Mouse (Mus musculus): ENCODE measurements at regions not wholly inside any gene's neighbourhood (a gene's known extent, or its start where the extent isn't known, plus 50 kb on each side); places are given as distances from the start of the nearest gene placed in this dataset.

DNA sequence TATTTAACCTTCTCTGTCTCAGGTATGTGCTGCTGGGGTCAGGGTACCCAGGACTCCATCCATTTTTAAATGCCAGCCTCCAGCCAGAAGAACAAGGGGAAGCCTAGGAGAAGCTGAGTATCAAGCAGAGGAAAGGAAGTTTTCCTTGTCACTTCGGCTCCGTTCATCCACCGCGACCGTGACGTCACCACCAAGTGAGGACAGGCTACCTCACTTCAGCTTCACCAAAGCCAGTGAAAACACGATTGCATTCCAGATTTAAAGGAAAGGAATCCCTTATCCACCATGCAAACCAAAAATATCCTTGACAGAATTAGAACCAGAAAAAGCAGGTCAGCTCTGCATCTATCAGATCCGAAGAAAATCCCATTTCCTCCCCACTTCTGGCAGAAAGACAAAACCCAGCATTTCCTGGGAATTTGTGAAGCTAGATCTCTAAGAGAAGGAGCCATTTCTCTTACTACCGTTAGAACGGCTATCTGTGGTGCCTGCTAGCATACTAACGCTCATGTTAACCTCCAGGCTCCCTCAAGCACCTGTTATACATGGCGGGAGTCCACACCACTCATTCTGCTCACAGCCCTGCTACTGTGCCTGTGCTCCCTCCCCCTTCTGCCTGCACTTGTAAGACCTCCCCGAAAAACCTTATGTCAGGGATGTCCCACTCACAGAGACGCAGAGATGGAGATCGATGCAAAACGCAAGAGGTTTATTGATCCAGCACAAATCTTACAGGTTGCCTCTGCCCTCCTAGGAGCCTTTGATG lies 133.4 kb downstream of the Qrsl1 start:
- no peak for DNase-seq (ENCODE audit: low spot score in 2 of 2)
- intact Hi-C loops (cut with DNase I): no loop called here

DNA sequence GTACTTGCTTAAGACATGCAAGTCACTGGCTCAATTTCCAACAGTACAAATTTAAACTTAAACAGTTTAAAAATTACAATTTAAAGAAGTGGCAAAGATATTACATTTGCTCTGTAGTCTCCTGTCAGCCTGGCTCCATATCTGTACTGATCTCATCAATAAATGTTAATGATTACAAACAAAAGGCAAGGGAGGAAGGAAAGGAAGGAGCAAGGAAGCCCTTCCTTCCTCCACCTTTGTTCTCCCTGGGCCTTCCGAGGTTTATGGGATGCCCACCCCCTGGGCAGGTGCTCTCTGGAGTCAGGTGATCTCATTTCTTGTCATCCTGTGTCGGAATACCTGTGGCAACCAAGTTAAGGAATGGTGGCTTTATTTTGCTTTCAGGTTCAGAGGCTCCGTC lies 132.5 kb downstream of the Qrsl1 start:
- no peak for DNase-seq (ENCODE audit: low spot score in 2 of 2)
- intact Hi-C loops (cut with DNase I): no loop called here

DNA sequence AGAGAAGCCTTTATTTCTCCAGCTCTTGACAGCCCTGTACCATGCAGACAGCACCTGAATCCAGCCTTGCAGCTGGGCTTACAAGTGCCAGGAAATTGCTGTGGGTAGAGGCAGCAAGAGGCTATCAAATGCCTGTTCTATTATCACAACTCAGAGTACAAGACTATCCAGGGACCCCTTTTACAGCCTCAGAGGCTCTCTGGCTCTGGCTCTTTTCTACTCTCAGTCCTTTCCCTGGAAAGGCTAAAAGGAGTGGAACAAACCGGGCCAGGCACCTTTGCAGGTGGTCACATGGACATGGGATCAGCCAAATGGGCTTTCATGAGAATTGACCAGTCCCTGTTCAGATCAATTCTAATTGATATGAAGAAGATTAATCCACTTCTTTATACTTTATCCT lies 125.7 kb downstream of the Qrsl1 start:
- intact Hi-C loops (cut with DNase I): no loop called here
- DNase-seq (ENCODE audit: low spot score in 2 of 2): no peak

DNA sequence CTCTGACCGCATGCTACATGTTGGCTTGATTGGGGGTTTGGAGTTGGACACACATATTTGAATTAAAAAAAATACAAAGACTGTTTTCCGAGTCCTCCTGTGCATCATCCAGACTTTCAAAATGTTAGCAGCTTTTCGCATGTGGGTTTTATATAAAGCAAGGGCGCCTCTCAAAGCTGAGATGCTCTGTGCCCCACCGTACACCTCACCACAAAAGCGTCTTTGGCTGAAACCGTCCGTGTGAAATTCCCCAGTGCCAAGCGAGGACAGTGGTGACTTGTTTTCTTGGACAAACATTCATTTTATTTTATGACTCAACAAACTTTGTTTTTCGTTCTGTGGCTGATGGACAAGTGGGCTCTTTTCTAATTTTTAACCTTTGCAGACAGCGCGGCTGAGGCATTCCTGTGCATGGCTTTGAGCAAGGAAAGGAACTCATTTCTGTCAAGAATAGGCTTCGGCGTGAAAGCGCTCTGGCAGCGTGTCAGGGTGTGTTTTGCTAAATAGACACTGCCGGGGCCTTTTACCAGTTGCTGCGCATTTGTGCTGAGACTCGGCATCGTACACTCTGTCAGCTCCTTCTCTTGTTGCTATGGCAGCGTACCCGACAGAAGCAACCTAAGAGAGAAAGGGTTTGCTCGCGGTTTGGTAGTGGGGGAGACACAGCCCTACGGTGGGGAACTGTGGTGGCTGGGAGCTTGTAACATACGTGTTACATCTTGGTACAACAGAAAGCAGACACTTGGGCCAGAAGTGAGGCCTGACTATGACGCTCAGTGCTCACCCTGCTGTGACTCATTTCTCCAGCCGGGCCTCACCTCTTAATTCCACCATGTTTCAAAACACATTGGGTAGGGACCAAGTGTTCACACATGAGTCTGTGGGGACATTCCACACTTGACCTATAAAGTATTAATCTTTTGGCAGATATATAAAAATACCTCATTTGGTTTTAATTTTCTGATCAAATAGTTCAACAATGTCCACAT lies 123.6 kb downstream of the Qrsl1 start:
- DNase-seq (ENCODE audit: low spot score in 2 of 2): peak; percentile 35 to 43
- intact Hi-C loops (cut with DNase I): no loop called here

DNA sequence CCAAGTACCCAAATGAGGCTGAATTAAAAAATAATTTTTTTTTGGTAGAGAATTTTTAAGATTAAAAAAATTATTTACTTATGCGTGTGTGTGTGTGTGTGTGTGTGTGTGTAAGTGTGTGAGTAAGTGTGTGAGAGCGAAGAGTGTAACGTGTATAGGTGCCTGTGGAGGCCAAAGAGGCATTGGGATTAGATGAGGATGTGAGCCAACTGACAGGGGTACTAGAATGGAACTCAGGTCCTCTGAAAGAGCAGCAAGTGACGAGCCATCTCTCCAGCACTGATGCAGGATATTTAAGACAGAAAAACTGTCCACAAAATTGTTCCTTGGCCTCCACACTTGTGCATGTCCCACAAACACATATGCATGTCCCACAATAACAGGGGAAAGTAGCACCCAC lies 121.0 kb downstream of the Qrsl1 start:
- no peak for DNase-seq (ENCODE audit: low spot score in 2 of 2)
- intact Hi-C loops (cut with DNase I): no loop called here

DNA sequence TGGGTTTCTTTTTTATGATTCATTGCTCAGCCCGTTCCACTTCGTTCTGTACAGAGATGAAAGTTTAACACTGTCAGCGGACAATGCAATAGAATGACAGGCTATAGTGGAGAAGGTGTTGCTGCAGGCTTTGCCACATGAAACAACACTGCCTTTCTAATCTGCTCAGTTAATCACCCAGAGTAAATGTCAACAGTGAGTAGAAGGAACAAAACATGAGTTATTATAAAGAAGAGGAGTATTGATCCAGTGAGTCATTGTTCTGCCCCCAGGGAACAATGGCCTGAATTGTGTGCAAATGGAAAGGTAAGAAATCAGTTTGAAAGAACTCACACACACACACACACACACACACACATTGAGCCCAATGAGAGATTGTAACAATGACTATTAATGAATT lies 118.2 kb downstream of the Qrsl1 start:
- DNase-seq (ENCODE audit: low spot score in 2 of 2): no peak
- intact Hi-C loops (cut with DNase I): no loop called here

DNA sequence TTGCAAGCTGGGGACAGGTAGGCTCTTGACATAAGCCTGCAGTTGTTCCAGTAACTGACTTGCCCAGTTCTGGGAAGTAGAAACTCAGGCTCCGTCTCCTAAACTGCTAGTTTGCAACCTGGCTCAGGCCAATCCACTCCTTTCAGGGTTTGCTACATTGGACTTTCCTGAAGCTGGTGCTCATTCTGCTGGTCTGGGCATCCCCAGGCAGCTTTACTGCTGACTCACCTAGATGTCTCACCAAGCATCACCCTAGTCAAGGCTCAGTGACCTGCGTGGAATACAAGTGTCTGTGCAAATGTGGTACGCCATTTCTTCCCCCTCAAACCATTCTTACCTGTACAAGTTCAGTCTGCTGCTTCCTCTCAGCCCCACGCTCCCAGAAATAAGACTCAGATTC lies 110.8 kb downstream of the Qrsl1 start:
- DNase-seq (ENCODE audit: low spot score in 2 of 2): no peak
- intact Hi-C loops (cut with DNase I): no loop called here

DNA sequence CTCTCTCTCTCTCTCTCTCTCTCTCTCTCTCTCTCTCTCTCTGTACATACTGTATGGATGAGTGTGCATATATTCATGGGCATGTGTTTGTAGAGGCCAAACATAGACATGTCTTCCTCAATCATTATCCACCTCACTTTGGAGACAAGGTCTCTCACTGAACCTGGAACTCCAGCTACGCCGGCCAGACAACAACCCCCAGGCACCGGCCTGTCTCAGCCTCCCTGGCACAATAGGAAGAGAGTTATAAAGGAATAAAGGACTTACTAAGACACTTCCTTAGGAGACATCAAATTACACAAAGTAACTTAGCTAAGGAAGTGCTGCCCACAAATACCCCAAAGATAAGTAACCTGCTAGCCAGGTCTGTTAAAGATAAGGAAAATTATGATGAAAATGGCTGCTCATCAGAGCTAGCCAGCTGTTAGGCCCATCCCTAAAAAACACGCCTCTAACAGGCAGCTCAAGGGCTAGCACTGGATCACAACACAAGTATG lies 110.0 kb downstream of the Qrsl1 start:
- intact Hi-C loops (cut with DNase I): no loop called here

DNA sequence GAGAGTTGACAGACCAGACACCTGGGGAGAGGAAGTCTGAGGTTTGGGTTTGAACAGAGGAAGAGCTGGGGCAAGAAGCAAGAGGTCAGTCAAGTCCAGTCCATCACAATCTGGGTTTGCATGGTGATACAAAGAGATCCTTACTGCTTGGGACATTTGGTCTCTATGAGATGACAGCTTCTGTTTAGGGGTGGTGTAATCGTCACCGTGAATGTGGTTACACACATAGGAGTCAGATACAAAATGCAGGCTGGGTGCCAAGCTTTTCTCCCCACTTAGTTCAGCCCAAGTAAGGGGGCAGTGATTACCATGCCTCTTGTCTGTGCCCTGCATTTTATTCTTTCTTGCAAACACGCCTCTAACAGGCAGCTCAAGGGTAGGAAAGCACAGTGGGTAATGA lies 108.9 kb downstream of the Qrsl1 start:
- intact Hi-C loops (cut with DNase I): no loop called here
- DNase-seq (ENCODE audit: low spot score in 2 of 2): no peak

More for the DNA sequence above, 110.0 kb downstream of the Qrsl1 start:
- DNase-seq (ENCODE audit: low spot score in 2 of 2): no peak

DNA sequence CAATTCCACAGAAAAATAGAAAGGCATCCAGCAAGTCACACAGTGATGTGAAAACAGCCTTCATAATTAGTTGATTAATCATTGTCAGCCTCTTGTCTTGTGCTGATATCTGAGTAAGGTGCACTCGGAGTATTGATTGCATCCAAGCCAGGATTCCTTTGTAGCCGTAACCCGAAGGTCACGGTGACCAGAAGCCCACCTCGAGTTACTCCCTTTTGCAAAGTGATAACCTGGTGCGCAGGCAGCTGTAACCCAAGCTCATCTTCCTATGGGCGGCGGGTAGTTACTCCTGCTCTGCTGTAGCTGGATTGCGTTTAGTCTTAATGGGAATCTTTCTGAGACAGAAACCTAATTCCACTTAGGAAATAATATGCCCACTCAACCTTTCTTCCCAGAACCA lies 107.0 kb downstream of the Qrsl1 start:
- DNase-seq (ENCODE audit: low spot score in 2 of 2): no peak
- intact Hi-C loops (cut with DNase I): no loop called here

DNA sequence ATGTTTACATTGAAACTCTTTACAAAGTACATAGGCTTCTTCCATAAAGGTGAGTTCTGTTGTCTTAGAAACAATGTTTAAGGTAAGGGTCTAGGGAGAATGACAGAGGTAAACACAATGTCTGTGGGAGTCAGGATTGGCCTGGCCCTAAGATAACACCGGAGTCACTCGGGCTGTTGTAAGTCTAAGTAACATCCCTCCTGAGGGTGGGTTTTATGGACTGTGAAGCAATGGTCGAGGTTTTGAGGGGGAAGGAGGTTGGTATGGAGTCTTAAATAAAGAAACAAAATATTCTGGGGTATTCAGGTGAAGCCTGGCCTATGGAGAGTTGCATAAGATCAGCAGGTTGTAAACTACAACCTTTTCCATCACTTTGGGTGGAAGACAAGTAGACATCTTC lies 101.5 kb downstream of the Qrsl1 start:
- no peak for DNase-seq (ENCODE audit: low spot score in 2 of 2)
- intact Hi-C loops (cut with DNase I): no loop called here

DNA sequence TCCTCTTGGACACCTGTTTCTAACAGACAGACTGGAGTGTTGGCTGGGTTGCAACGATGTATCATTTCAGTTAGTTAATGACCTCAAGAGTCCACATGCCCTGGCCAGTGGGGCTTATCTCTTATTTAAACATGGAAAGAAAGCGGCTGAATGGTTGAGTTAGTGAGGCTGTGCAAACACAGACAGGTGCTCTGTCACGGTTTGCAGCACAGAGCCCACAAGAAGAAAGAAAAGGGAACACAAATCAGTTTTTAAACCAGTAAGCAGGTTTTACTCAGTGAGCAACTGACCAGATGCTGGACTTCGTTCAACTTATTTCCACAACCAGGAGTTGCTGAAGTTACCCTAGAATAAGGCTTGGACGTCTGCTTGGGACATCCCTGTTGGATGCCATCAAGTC lies 86.3 kb downstream of the Qrsl1 start:
- no peak for DNase-seq (ENCODE audit: low spot score in 2 of 2)
- intact Hi-C loops (cut with DNase I): no loop called here

DNA sequence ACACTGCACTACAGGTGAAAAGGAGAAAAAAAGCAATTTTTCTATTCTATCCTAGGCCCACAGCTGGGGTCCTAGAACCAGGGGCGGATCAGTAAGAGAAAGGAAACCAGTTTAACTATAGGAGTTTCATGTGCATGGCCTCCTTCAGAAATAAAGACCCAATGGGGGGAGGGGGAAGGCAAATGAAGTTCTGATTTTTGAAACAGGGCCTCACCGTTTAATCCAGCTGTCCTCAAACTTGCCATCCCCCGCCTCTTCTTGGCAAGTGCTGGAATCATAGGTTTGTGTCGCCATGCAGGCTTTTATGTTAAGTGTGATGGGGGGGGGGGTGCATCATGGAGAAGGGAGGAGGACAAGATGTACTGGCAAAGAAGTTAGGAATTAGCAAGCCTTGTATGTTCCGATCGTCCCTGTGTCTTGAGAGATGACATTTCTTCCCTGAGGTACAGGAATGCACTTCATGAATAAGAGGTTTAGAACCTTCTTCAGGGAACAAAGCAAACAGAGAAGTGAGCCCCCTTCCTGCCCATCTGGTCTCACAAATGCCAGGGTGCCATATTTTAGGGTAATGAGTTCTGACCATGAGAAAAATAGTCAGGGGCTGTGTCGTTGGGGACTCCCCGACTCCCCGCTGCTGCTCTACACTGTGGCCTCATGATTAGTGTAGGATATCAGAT lies 83.9 kb downstream of the Qrsl1 start:
- DNase-seq (ENCODE audit: low spot score in 2 of 2): no peak
- intact Hi-C loops (cut with DNase I): no loop called here

DNA sequence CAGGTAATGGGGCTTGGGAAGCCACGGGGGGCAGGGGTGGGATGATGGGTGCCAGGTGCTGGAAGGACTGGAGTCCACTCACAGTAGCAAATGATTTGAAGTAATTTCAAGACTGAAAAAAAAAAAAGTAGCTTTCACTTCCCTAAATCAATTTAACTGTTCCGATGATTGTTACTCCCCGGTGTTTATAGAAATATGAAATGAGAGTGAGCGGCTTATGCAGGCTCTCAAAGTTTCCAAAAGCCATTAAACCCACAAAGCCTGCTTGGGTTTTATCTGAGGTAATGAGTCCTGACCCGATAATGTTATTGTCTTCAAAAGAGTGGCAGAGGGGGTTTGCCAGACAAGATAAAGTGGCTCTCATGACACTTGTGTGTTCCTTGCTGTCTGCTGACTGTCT lies 82.9 kb downstream of the Qrsl1 start:
- no peak for DNase-seq (ENCODE audit: low spot score in 2 of 2)
- intact Hi-C loops (cut with DNase I): no loop called here

DNA sequence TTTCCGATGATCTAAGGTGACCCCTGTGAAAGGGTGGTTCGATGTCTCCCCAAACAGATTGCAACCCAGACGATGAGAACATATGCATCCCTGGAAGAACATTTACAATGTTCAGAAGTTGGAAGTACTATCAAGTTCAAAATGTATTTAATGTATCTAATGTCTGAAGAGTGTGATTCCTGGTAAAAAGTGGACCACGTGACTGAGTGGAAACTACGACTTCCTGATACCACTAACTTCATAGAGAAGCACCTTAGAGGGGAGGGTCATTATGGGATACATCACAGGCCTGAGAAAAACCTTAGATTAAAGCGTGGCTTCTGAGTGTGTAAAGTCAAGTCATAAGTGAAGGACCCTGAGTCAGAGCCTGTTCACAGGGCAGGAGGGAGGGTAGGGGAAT lies 82.1 kb downstream of the Qrsl1 start:
- intact Hi-C loops (cut with DNase I): no loop called here
- DNase-seq (ENCODE audit: low spot score in 2 of 2): no peak

DNA sequence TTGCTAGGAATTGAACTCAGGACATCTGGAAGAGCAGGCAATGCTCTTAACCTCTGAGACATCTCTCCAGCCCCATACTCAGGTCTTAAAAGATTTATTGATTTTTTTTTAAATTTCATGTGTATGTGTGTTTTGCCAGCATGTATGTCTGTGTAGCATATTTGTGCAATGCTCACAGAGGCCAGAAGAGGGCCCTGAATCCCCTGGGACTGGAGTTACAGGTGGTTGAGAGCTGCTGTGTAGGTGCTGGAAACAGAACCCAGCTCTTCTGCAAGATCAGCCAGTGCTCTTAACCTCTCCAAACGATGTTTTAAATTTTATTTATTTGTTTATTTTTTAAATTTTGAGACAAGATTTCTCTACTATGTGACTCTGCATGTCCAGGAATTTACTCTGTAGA lies 78.9 kb downstream of the Qrsl1 start:
- no peak for DNase-seq (ENCODE audit: low spot score in 2 of 2)
- intact Hi-C loops (cut with DNase I): no loop called here

DNA sequence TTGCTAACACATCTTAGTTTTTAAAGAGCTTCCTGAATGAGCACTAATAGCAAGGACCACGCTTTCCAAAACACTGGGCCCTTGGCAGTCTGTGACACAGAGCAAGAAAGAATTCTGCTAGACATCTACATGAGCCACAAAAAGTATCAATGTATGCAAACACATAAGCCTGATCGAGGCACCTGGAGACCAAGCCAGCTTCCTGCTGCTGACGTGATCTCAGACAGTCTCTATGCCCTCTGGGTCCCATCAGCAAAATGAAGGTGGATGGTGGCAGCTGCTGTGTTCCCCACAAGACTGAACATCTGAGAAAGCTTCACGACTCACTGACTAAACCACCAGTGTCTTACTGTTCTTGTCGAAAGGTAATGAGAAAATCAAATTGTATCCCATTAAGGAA lies 77.5 kb downstream of the Qrsl1 start:
- intact Hi-C loops (cut with DNase I): no loop called here
- no peak for DNase-seq (ENCODE audit: low spot score in 2 of 2)
